Mouse (Mus musculus): Measurements from ENCODE around the gene Wdr53.
"Not testable (repeated sequence)": the region's sequence is repeated elsewhere in the genome, so short reads cannot be mapped to it uniquely, and the experiment has no call there.

Wdr53 gene

GRCm38 (mm10) chr16:32280211-32280610, 33.2 kb downstream of the Wdr53 start:
- DNase-seq, result no peak

GRCm38 (mm10) chr16:32282608-32283007, 35.6 kb downstream of the Wdr53 start:
- DNase-seq, result no peak

- no peak for DNase-seq
These were observed 44.8 kb downstream of the Wdr53 start for GRCm38 (mm10) chr16:32291821-32292220.

GRCm38 (mm10) chr16:32299617-32300016, 52.6 kb downstream of the Wdr53 start:
- not testable (repeated sequence) for DNase-seq

- no peak for DNase-seq
These were observed 56.0 kb downstream of the Wdr53 start for GRCm38 (mm10) chr16:32303046-32303445.

- DNase-seq, result no peak
These were observed 56.9 kb downstream of the Wdr53 start for GRCm38 (mm10) chr16:32303886-32304285.
